Mouse (Mus musculus) midbrain, embryonic 12.5 days (tissue): ENCODE measurements around the gene Phactr1. TPM values are rescaled to one million over a fixed set of nuclear protein-coding genes. Genes with fewer than 3 reads are reported as not detected.

Experiments
- ATAC-seq: fragments of 200-750 bp; cut with Nextera tagmentation; 2 replicates; pipeline ENCODE4 v1.8.0; 2017; ENCODE audit warnings: low read depth, moderate TSS enrichment, moderate library complexity; ENCODE audit not compliant: low FRiP score
- H3K27ac ChIP-seq: fragments of 300-500 bp; sonication (generic); replicated peaks from 2 replicates; pipeline ENCODE4 v1.5.1; 2016; ENCODE audit warnings: mild to moderate bottlenecking
- H3K27me3 ChIP-seq: fragments of 300-500 bp; sonication (generic); 2 replicates; pipeline ENCODE4 v1.6.1; 2016; ENCODE audit warnings: mild to moderate bottlenecking
- H3K36me3 ChIP-seq: fragments of 300-500 bp; sonication (generic); 2 replicates; pipeline ENCODE4 v1.6.1; 2016
- H3K4me1 ChIP-seq: fragments of 300-500 bp; sonication (generic); 2 replicates; pipeline ENCODE4 v1.6.1; 2016
- H3K4me2 ChIP-seq: fragments of 300-500 bp; sonication (generic); replicated peaks from 2 replicates; pipeline ENCODE4 v1.6.1; 2016; ENCODE audit warnings: mild to moderate bottlenecking, moderate library complexity
- H3K4me3 ChIP-seq: fragments of 300-500 bp; sonication (generic); 2 replicates; pipeline ENCODE4 v1.5.1; 2016; ENCODE audit warnings: mild to moderate bottlenecking
- H3K9ac ChIP-seq: fragments of 300-500 bp; sonication (generic); replicated peaks from 2 replicates; pipeline ENCODE4 v1.6.1; 2016; ENCODE audit warnings: mild to moderate bottlenecking, moderate library complexity
- H3K9me3 ChIP-seq: fragments of 300-500 bp; sonication (generic); 2 replicates; pipeline ENCODE4 v1.6.1; 2016; ENCODE audit warnings: mild to moderate bottlenecking
- WGBS: fragments of 180-500 bp; shearing (Covaris S2); methylation state at CpG from one replicate; pipeline ENCODE4 v1.1.7; 2016; 5-methylcytosine and 5-hydroxymethylcytosine counted together
- polyA plus RNA-seq: library from polyadenylated mRNA; unstranded; fragments of >200 nt; fragmentation: Nextera tagmentation; extraction: Ambion mirVana; gene quantifications from 2 replicates; pipeline ENCODE4 v1.2.1, GENCODE M21; 2016

The Phactr1 gene
- polyA plus RNA-seq, 1 experiment from 2014 or later: 23.2 TPM

DNA sequence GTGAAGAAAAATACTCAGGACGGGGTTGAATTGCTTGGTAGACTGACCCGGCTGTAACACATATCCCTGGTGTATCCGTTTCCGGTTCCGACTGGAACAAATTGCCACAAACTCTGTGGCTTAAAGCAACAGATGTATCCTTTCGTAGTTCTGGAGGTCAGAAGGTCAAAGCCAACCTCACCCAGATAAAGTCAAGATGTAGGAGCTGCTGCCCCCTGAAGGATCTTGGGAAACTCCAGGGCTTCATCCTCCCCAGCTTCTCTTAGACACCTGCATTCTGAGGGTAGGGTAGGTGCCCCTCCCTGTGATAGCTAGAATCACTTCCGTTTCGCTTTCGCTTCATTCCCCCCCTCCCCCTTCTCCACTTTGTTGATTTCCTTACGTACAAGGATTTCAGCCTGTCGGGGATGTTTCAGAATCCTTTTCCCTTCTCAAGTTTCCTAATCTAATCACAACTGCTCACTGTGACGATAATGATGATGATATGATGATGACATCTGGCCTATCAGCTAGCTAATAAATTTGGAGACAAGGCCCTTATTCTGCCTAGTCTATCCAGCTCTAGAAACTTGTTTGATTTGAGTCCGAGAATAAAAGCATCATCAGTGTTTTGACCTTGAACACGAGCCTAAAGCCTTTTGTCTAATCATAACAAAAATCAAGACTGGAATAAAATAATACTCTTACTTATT is 203.8 kb downstream of the Phactr1 start:
- WGBS: 71% methylated on average over 14 of the region's 14 CpGs
- Histone ChIP-seq H3K9me3 (no peaks in the 10 kb centered on the region), H3K4me3 (no peak overlapping the region), H3K4me2 (no peak overlapping the region), H3K4me1 (no peaks in the 10 kb centered on the region), H3K9ac (no peak overlapping the region), H3K27ac (no peak overlapping the region), H3K36me3 (no peaks in the 10 kb centered on the region), H3K27me3 (no peaks in the 10 kb centered on the region)
- ATAC-seq: no peak

DNA sequence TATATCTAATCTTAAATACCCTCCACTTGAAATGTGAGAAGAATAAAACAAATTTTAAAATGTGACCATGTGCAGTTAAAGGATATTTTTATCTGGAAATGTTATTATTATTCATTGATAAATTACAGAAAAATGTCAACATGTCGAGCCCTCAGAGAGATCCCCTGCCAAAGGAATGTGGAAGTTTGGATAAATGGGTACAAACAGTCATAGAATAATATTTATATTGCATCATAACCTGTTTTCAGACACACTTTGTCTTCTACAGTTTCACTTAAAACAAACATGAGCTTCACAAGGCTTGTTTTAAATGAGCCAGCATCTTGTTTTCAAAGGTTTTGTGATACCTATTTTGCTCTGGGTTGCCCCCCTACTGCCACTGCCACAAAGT is 204.3 kb downstream of the Phactr1 start:
- Histone ChIP-seq H3K4me2 (no peak overlapping the region), H3K9me3 (no peaks in the 10 kb centered on the region), H3K36me3 (no peaks in the 10 kb centered on the region), H3K27me3 (no peaks in the 10 kb centered on the region), H3K4me3 (no peak overlapping the region), H3K4me1 (no peaks in the 10 kb centered on the region), H3K9ac (no peak overlapping the region), H3K27ac (no peak overlapping the region)
- WGBS: 75% methylated on average over 1 of the region's 1 CpGs
- ATAC-seq: no peak

DNA sequence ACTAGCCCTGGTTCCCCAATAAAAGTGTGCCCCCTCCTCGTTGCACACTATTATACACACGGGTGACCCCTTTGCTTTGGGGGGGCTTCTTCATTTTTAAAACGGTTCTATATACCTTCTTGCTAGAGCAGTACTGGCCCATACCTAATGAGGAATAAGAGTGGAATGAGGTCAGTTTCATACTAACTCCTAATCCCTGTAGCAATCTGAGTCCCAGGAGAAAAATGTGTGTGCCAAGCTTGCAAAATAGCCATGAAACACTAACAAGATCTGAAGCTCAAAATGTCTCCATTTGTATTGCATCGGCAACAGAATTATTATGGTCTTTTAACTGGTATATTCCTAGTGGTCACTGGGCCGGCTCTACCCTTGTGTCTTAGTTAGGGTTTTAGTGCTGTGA is 207.3 kb downstream of the Phactr1 start:
- Histone ChIP-seq H3K4me1 (no peaks in the 10 kb centered on the region), H3K9me3 (no peaks in the 10 kb centered on the region), H3K9ac (no peak overlapping the region), H3K27me3 (no peaks in the 10 kb centered on the region), H3K27ac (no peak overlapping the region), H3K4me3 (no peak overlapping the region), H3K4me2 (no peak overlapping the region), H3K36me3 (no peaks in the 10 kb centered on the region)
- WGBS: 87% methylated on average over 5 of the region's 5 CpGs
- no peak for ATAC-seq

- WGBS: 83% methylated on average over 12 of the region's 12 CpGs
- no peak for ATAC-seq
Observed at GRCm38 (mm10) chr13:42889516-42890474, 209.4 kb downstream of the Phactr1 start.

DNA sequence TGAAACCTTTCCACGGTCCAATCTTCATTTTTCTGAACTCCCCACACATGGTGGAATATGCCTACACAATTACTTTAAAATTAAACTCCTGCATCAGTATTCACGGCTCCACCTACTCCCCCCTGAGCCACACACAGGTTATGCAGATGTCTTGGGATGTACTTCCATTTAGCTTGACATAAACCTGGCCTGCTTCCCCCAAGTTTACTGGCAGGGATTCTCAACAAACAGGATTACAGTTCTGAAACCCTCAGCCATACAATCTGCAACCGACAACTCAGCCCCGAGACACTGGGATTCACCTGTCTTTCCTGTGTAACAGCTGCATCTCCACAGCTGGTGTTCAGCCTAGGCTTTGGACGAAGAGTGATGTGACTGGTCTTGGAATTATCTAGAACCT is 210.2 kb downstream of the Phactr1 start:
- WGBS: 81% methylated on average over 5 of the region's 5 CpGs
- H3K4me1 ChIP-seq: no peaks in the 10 kb centered on the region

More at GRCm38 (mm10) chr13:42889516-42890474, 209.4 kb downstream of the Phactr1 start:
- Histone ChIP-seq H3K27ac (no peak overlapping the region), H3K9ac (no peak overlapping the region), H3K4me1 (no peaks in the 10 kb centered on the region), H3K36me3 (no peaks in the 10 kb centered on the region), H3K27me3 (no peaks in the 10 kb centered on the region), H3K4me3 (no peak overlapping the region), H3K4me2 (no peak overlapping the region), H3K9me3 (no peaks in the 10 kb centered on the region)

GRCm38 (mm10) chr13:42894016-42894415 is 213.6 kb downstream of the Phactr1 start:
- H3K4me1 ChIP-seq: no peaks in the 10 kb centered on the region
- WGBS: 91% methylated on average over 10 of the region's 10 CpGs

More for the DNA sequence above, 210.2 kb downstream of the Phactr1 start:
- H3K4me3 ChIP-seq: no peak overlapping the region
- no peak overlapping the region for H3K9ac ChIP-seq
- no peak overlapping the region for H3K4me2 ChIP-seq
- no peaks in the 10 kb centered on the region for H3K36me3 ChIP-seq
- H3K9me3 ChIP-seq: no peaks in the 10 kb centered on the region
- no peaks in the 10 kb centered on the region for H3K27me3 ChIP-seq
- no peak for ATAC-seq
- H3K27ac ChIP-seq: no peak overlapping the region

DNA sequence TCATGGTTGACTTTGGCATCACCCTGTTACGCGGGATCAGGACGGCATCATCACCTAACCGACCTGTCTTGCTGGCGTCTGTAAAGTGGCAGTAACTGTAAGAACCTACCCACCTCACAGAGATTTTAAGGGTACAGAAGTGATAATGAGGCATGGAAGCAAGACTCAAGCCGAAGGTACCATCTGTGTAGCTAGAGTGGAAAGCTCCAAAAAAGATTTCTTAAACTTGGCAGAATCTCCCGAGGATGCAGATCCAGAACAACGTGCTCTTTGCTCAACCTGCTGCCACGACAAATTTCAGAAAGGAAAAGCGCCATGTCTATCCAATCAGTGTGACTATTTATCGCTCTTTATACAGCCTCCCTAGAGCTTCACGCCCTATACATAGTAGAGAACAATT is 214.2 kb downstream of the Phactr1 start:
- H3K36me3 ChIP-seq: no peaks in the 10 kb centered on the region
- no peaks in the 10 kb centered on the region for H3K9me3 ChIP-seq
- H3K4me3 ChIP-seq: no peak overlapping the region
- no peak for ATAC-seq
- WGBS: 92% methylated on average over 12 of the region's 12 CpGs
- H3K4me1 ChIP-seq: no peaks in the 10 kb centered on the region
- no peak overlapping the region for H3K27ac ChIP-seq
- no peak overlapping the region for H3K9ac ChIP-seq
- no peaks in the 10 kb centered on the region for H3K27me3 ChIP-seq
- H3K4me2 ChIP-seq: no peak overlapping the region

More at GRCm38 (mm10) chr13:42894016-42894415, 213.6 kb downstream of the Phactr1 start:
- no peak overlapping the region for H3K4me2 ChIP-seq
- no peaks in the 10 kb centered on the region for H3K27me3 ChIP-seq
- no peak overlapping the region for H3K27ac ChIP-seq
- no peak for ATAC-seq
- H3K4me3 ChIP-seq: no peak overlapping the region
- no peak overlapping the region for H3K9ac ChIP-seq
- no peaks in the 10 kb centered on the region for H3K36me3 ChIP-seq
- H3K9me3 ChIP-seq: no peaks in the 10 kb centered on the region

DNA sequence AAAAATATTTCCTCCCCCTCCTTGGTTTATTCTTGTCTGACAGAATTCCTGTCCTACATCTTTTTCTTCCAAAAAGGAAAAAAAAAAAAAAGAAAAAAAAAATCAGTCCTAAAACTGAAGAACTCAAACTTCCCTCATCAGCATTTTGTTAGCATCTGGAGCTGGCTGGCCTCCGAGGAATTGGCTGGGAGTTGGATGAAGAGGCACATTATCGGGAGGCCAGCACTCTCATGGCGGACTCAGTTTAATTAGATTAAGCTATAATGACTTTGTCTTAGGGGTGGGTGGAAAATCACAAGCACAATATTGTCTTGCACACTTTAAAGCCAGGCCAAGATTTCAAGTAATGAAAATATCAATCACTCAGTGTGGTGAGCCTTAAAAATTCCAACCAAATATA is 215.6 kb downstream of the Phactr1 start:
- no peaks in the 10 kb centered on the region for H3K36me3 ChIP-seq
- H3K4me3 ChIP-seq: no peak overlapping the region
- no peak overlapping the region for H3K4me2 ChIP-seq
- no peaks in the 10 kb centered on the region for H3K9me3 ChIP-seq
- WGBS: 68% methylated on average over 3 of the region's 3 CpGs
- no peaks in the 10 kb centered on the region for H3K27me3 ChIP-seq
- no peaks in the 10 kb centered on the region for H3K4me1 ChIP-seq
- no peak overlapping the region for H3K27ac ChIP-seq
- ATAC-seq: no peak
- no peak overlapping the region for H3K9ac ChIP-seq

DNA sequence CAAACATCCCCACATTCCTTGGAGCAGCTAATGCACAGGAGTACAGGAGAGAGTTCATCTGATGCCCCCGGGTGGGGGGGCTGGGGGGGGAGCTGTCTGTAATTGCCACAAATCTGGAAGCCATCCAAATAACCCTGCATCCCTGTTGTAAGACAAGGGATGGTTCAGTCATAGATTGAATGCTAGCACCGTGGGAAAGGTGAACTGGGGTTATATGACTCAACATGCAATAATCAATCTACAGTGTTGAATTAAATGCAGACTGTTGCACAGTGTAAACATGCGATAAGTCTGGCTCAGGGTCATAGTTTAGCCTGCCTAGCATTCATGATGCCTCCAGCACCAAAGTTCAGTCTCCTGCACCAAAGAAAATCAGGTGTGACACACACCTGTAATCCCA is 219.2 kb downstream of the Phactr1 start:
- Histone ChIP-seq H3K9ac (no peak overlapping the region), H3K4me1 (no peaks in the 10 kb centered on the region), H3K4me2 (no peak overlapping the region), H3K27me3 (no peaks in the 10 kb centered on the region), H3K27ac (no peak overlapping the region), H3K36me3 (no peaks in the 10 kb centered on the region), H3K9me3 (no peaks in the 10 kb centered on the region), H3K4me3 (no peak overlapping the region)
- no peak for ATAC-seq
- 82% methylated on average over 3 of the region's 3 CpGs for WGBS

DNA sequence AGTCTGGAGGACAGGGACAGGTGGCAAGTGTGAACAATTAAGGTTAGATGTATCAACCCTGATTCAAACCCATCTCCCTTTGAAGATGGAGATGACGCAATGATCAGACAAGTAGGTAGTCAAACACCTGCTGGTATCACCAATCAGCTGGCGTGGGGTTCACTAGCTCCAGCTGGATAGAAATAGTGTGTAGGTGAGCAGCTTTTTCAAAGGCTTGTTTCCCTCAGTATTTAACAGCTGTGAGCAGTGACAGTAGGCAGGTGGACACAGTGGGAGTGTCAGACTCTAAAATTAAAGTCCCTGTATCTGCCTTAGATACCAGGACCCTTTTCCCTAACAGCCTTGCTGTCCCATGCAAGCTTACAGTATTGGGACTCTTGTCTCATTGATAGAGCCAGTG is 221.4 kb downstream of the Phactr1 start:
- Histone ChIP-seq H3K4me2 (no peak overlapping the region), H3K27ac (no peak overlapping the region), H3K4me1 (no peaks in the 10 kb centered on the region), H3K4me3 (no peak overlapping the region), H3K9me3 (no peaks in the 10 kb centered on the region), H3K36me3 (no peaks in the 10 kb centered on the region), H3K27me3 (no peaks in the 10 kb centered on the region), H3K9ac (no peak overlapping the region)
- ATAC-seq: no peak
- 90% methylated on average over 2 of the region's 2 CpGs for WGBS

DNA sequence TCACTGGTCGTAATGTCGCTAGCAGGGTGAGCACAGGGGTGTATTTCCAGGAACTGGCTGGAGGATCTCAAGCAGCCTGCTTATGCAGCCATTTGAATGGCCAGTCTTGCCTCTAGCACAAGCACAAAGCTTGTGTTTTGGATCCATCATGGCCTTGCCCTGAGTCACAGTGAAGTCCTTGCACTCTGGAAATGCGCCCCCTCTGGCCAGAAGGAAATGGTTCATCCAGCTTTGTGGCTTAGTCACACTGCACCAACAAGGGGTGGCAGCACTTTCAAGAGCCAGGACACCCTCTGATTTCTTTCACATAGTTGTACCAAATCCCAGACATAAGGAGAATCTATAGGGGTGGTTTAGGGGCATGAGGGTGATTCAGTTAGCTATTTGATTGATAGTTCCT is 222.4 kb downstream of the Phactr1 start:
- Histone ChIP-seq H3K9me3 (no peaks in the 10 kb centered on the region), H3K4me2 (no peak overlapping the region), H3K9ac (no peak overlapping the region), H3K4me3 (no peak overlapping the region), H3K27me3 (no peaks in the 10 kb centered on the region), H3K36me3 (no peaks in the 10 kb centered on the region), H3K4me1 (no peaks in the 10 kb centered on the region), H3K27ac (no peak overlapping the region)
- 85% methylated on average over 3 of the region's 3 CpGs for WGBS
- ATAC-seq: no peak

DNA sequence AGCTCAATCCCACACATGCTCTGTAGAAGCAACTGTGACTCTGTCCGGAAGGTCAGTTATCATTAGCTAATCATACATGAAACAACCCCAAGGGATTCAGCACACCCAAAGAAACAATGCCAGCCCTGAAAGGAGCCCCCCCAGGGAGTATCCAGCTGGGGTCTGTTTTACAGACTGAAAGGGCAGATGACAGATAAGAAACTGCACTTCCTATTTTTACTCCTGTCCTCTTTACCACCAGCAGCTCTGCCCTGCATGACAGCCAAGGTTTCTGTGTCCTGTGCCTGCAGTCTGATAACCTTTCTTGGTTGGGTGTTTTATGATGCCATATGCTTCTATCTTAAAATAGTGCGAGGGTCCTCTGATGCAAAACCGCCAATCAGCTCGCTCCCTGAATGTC is 225.4 kb downstream of the Phactr1 start:
- Histone ChIP-seq H3K4me2 (no peak overlapping the region), H3K4me3 (no peak overlapping the region), H3K4me1 (no peaks in the 10 kb centered on the region), H3K27me3 (no peaks in the 10 kb centered on the region), H3K27ac (no peak overlapping the region), H3K9me3 (no peaks in the 10 kb centered on the region), H3K36me3 (no peaks in the 10 kb centered on the region), H3K9ac (no peak overlapping the region)
- no peak for ATAC-seq
- WGBS: 88% methylated on average over 4 of the region's 4 CpGs
